Mouse (Mus musculus) ovary, adult 18-20 months (tissue): Measurements from ENCODE around the gene Stoml1.
A peak's percentile ranks its signal among the peaks of the same experiment; 100 is the strongest.

Source experiments
- DNase-seq: peaks from one replicate; pipeline ENCODE4 v3.0.0; 2022; ENCODE audit warnings: low spot score, mixed read lengths

The Stoml1 gene

GRCm38 (mm10) chr9:58272068-58272541 is 19.1 kb downstream of the Stoml1 start:
- no peak for DNase-seq

DNA sequence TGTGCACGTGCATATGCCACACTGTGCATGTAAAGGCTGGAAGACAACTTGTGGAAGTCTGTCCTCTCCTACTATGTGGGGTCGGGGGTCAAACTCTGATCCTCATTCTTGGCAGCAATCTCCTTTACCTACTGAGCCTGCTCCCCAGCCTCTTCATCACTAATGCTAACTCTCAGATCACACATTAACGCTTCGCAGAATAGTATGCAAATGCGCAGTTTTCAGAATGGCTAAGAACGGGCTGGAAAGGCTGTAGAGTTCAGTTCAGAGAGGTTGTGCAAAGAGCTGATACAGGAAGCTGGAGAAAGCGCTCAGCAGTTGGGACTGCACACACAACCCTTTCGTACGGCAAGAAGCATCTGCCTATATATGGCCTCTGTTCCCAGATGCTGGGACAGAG is 19.9 kb downstream of the Stoml1 start:
- DNase-seq, result no peak

- DNase-seq, result no peak
Observed at GRCm38 (mm10) chr9:58274101-58274604, 21.2 kb downstream of the Stoml1 start.

DNA sequence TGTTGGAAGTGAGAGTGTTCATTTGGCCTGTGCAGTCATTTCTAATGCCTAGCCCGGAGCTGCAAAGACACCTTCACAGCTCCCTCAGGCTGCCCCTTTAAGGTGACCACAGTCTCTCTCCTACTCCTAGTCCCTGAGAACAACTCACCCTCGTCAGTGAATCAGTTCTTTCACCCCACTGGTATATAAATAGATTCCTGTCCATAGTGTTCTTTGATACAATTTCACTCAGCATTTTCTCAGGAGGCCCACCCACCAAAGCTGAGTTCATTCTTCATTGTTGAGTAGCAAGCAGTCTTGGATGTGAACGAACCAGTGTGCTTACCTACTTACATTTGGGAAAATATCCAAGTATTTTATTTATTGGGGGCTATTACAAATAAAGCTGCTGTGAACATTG is 21.7 kb downstream of the Stoml1 start:
- no peak for DNase-seq

DNA sequence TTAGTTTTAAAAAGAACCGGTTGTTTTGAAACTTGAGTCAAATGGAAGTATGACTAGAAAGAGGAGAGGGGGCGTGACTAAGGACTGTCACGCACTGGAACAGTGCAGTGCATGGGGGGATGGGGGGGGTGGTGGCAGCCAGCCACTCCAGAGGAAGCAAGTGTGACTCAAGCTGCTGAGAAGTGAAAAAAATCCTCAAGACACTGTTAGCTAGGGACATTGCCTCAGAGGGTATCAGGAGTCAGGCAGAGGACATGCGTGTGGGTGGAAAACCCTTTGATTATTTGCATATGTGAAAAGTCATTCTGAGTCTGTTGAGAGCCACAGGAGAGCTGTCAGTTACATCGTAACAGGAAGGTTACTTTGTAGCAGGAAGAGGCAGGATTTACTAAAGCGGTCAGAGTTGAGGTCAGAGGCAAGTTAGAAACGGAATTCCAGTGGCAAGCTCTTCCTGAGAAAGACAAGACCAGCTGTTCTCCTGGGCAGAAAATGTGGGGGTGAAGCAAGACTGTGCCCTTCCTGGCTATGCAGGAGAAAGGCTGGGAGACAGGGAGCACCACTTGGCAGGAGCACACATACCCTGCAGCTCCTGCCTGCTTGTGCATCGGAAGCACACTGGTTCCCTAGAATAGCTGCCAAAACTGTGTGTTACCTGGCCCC is 22.3 kb downstream of the Stoml1 start:
- DNase-seq, result no peak

DNA sequence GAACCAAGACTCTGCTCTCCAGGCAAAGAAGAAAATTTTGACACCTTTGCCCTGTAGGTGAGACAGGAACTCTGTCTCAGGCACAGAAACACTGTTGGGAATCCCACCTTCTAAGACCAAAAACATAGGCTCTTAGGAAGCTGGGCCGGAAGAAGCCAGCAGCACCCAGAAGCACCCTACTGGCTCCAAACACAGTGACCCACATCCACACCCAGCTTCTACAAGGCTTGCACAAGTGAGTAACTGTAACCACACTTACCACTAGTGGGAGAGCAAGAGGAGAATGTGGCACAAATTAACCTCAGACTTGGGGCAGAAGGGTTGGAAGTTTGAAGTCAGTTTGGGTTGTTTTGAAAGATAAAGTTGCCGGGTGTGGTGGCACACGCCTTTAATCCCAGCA is 22.8 kb downstream of the Stoml1 start:
- DNase-seq, result no peak

DNA sequence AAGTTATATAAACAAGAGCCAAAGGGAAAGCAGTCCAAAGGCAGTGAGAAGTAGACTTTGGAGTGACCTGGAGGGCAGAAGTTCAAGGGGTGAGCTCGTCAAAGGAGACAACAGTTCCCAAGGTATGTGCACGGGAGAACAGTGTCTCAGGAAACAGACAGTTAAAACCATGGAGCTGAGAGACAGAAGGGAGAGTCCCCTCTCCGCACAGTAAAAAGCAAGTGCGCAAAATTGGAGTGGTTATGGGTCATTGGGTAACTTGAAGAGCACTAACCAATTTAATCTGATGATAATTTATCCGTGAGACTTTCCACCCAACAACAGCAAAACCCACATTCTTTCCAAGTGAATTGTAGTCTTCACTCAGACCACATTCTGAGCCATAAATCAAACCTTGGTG is 23.4 kb downstream of the Stoml1 start:
- no peak for DNase-seq

GRCm38 (mm10) chr9:58278313-58278712 is 25.3 kb downstream of the Stoml1 start:
- DNase-seq, result no peak

- DNase-seq, result no peak
Observed at GRCm38 (mm10) chr9:58278821-58279723, 26.1 kb downstream of the Stoml1 start.

DNA sequence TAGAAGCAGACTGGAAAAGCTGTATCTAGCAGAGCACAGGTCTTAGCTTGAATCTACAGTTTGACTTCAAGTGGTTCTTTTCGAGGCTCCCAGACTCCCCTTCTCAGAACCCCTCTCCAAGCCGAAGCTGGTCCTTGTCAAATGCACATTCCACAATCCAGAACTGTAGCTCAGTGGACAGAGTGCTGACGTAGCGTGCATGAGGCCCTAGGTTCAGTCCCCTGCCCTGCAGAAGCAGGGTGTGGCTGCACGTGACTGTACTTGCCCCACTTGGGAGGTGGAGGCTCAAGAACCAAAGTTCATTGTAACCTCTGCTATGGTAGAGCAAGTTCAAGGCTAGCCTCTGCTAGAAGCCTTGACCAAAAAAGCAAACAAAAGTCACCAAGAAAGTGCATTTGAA is 26.8 kb downstream of the Stoml1 start:
- DNase-seq, result no peak

DNA sequence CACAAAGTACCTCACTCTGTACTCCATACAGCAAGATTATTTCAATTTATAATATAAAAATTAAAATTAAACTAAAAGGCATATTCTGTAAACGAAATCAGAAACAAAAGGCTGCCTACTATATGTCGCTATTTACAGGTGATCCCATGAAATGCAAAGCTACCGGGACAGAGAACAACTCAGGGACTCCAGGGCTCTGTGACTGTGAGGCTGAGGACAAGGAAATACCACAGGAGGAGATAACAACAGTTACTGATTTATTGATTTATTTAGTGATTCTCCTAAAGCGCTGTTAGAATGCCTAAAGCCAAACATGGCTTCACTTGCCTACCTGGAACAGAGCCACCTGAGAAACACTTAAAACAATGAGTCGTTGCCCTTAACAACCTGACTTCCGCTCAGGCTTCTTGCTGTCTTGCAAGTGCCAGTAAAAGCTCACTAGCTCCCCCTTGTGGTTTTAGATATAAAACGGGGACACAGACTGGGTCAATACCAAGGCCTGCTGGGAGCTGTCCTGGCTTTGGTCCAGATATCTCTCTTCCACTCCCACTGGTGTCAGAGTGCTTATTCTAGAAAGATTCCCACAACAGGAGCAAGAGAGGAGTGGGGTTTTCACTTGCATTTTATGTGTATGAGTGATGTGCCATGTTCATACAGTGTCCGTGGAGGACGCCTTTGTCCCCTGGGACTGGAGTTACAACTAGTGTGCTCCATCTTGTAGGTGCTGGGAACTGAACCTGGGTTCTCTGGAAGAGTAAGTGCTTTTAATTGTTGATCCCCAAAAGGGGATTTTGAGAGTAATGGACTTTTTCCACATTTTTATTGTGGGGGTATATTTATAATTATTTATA is 27.5 kb downstream of the Stoml1 start:
- DNase-seq, result peak; percentile 29

- no peak for DNase-seq
Observed at GRCm38 (mm10) chr9:58281597-58281996, 28.6 kb downstream of the Stoml1 start.

DNA sequence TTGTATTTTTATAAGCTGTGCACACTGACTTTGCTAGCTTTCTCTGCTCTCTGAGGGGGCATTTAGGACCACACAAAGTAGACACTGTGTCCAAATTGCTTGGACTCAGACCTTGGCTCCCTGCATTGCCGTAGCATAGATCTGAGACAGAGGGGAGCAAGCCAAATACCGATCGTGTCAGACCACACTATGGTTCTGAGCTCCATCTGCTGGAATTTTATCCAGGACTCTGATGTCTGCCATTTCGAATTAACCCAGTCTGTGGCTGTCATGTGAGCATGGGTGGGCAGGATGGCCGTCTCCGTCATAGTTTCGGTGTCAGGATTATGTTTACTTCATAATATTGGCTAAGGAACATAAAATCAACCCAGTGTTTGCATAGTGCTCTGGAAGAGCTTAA is 30.5 kb downstream of the Stoml1 start:
- DNase-seq, result no peak

GRCm38 (mm10) chr9:58289090-58289489 is 36.1 kb downstream of the Stoml1 start:
- DNase-seq, result no peak

DNA sequence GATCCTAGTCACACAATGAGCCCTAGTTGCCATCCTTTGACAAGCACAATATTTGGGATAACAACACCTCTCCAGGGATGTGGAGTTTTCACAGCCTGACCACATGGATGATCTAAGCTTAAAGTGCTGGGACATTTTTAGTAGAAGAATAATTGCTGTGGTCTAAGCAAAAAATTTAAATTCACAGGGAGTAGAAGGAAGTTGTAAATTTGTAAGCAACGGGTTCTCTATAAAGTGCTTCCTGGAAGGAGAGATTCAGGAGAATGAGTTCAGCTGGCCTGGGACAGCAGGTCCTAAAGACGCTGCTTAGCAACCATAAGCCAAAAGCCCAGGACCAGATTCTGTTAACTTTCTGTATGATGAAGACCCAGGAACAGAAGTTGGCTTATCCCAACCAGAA is 36.9 kb downstream of the Stoml1 start:
- no peak for DNase-seq

DNA sequence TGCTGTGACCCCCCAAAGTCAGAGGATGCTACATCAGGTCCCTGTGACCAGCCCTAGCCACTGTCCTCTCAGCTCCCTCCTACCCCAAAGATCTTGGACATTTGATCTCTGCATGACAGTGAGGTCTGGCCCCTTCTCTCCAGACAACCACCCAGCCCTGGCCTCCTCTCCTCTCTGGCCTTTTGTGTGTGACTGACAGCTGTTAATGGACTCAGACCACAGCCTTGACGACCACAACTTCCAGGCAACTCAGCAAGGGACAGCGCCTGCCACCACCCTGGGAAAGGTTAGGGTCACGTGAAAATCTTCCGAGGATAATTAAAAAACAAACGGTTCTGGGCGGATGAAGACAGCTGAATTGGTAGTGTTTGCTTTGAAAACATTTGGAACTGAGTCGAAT is 41.6 kb downstream of the Stoml1 start:
- DNase-seq, result no peak

DNA sequence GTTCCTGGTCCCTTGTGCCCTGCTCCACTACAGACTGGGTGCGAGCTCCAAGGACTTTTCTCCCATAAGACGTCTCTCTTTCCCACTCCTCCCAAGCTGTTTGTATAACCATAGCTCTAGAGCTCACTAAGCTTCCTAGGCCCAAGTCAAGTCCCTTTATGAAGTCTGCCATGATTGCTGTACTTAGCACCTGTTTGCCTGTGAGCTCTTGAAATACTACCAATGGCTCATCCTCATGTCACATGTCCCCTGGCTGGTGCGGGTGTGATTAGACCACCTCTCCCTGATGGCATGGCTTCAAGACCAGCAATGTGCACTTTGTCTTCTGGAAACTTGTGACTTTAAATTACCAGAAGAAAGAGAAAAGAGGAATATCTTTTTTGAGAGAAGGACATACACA is 42.4 kb downstream of the Stoml1 start:
- DNase-seq, result no peak

- peak; percentile 51 for DNase-seq
Observed at GRCm38 (mm10) chr9:58295766-58296361, 42.9 kb downstream of the Stoml1 start.

GRCm38 (mm10) chr9:58297065-58297464 is 44.1 kb downstream of the Stoml1 start:
- no peak for DNase-seq

DNA sequence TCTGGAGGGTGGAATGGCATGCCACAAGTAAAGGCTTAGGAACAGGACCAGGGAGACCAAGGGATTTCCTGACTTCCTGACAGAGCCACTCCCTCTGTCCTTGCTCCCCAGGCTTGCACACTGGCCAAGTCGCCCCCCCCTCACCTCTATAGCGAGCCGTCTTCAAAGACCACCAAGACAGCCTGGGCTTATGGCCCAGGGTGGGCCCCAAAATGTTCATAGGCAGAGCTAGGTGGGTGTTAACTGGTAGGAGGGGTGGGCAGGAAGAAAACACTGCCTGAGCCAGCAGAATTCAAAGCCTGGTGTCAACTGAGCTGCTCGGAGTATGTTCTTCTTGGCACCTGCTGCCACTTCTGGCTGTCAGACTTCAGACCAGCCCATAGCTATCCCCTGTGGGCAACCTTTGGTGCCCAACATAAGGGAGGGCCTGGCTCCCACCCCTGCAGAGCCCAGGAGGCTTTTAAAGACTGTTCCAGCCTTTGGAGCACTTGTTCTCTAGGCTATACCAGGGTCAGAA is 45.1 kb downstream of the Stoml1 start:
- no peak for DNase-seq

DNA sequence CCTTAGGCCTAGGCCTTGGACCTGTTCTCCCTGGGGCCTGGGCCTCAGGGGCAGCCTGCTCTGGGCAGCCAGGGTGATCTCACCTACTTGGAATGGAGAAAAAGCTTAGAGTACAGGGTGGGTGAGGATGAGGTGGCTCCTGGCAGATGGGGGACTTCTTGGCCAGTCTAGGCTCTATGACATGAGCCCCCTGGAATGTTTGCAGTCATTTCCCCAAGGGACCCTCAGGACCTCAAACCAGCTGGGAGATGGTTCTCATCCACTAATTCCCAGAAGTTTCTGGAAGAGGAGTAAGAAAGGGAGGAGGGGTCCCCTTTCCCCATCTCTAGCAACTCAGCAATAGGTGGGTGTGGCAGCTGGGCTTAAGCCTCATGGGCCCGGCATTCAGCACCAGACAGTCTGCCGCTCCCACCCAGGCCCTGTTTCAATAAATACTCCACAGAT is 46.4 kb downstream of the Stoml1 start:
- DNase-seq, result no peak

DNA sequence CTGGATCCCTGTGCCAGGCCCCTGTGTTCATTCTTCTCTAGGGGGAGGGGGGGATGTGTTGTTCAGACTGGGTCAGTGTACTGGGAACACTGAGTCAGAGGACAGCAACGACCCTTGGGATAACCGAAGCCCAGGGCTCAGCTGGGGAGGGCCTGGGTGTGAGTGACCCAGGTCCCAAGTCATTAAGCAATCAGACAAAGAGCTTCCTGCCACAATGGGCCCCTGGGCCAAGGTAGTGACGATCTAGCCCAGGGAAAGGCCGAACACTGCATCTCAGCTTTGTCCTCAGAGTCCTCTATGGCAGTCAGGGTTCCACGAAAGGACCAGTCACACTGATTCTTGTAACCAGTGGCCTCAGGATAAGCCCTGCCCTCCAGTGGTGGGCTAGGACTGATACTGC is 50.2 kb downstream of the Stoml1 start:
- DNase-seq, result no peak
